Mouse (Mus musculus) small intestine, adult 2 months (tissue): ENCODE results near the gene E2f4.

Source experiments
- CTCF ChIP-seq: fragments of 200-500 bp; IDR thresholded peaks from 2 replicates; pipeline ENCODE4 v1.5.1; 2012; ENCODE audit warnings: low read depth, mild to moderate bottlenecking, control low read depth, inconsistent platforms, low read length, moderate library complexity, mixed read lengths; ENCODE audit not compliant: insufficient replicate concordance, insufficient read length; ENCODE audit errors: extremely low read depth
- POLR2A ChIP-seq: fragments of 200-500 bp; IDR thresholded peaks from 2 replicates; pipeline ENCODE4 v1.6.1; 2012; ENCODE audit warnings: low read depth, mild to moderate bottlenecking, control low read depth, inconsistent platforms, low read length, moderate library complexity

GRCm38 (mm10) chr8:105332523-105332922 lies 35.1 kb downstream of the E2f4 start:
- TF ChIP-seq CTCF (no peak), POLR2A (no peak)
